Mouse (Mus musculus) liver, embryonic 14.5 days (tissue): ENCODE data around the gene Nkapl.
"Not testable (repeated sequence)": the region's sequence is repeated elsewhere in the genome, so short reads cannot be mapped to it uniquely, and the experiment has no call there.

Experiments
- CTCF ChIP-seq: IDR thresholded peaks from 2 replicates; pipeline ENCODE4 v1.5.1; 2016; ENCODE audit warnings: antibody characterized with exemption, low read depth, control low read depth
- EP300 ChIP-seq: IDR thresholded peaks from 2 replicates; pipeline ENCODE4 v1.6.1; 2016; ENCODE audit warnings: antibody characterized with exemption, low read depth

- TF ChIP-seq CTCF, EP300: not testable (repeated sequence)
Measured at GRCm38 (mm10) chr13:21462516-21462915, 5.8 kb downstream of the Nkapl start.
